28 mouse cellular contexts compared by ENCODE assay signal in genomic region chr16:78441961-78442360, GRCm38 (mm10).
"Had no signal": no experiment of that assay in that cellular context is flagged by ENCODE, and none has a peak within 500 bp of the region (broad histone marks: within the 10 kb centered on the region; RNA-seq: fewer than 3 reads in every experiment).

No protein-coding gene starts in this region.

- H3K9ac ChIP-seq: heart, embryonic 12.5 days; hindbrain, embryonic 12.5 days; hindbrain, embryonic 14.5 days; intestine, embryonic 15.5 days; kidney, embryonic 15.5 days; limb, embryonic 12.5 days; liver, embryonic 13.5 days; liver, embryonic 15.5 days had no signal

- DNase-seq: gastrocnemius, adult 2 months; gastrocnemius, postnatal 10 days; gastrocnemius, postnatal 25 days; heart, adult 2 months; heart, postnatal 10 days; heart, postnatal 4 days; kidney, adult 18-20 months; kidney, adult 8-10 months; kidney, postnatal 14 days; kidney, postnatal 36 days; layer of hippocampus, postnatal 36 days; liver; liver, embryonic 13.5 days had no signal

- H3K27me3 ChIP-seq: heart, embryonic 12.5 days; hindbrain, embryonic 12.5 days; intestine, embryonic 15.5 days; kidney, embryonic 15.5 days; limb, embryonic 12.5 days; liver, embryonic 13.5 days; liver, embryonic 15.5 days had no signal

- H3K27ac ChIP-seq: gastrocnemius, adult 2 months; heart, adult 2 months; heart, embryonic 10.5 days; hindbrain, embryonic 10.5 days; hindbrain, embryonic 12.5 days; hindbrain, embryonic 14.5 days; intestine, embryonic 15.5 days; kidney, embryonic 15.5 days; kidney, postnatal 0 days; limb, embryonic 10.5 days; limb, embryonic 12.5 days; liver, embryonic 13.5 days; liver, embryonic 15.5 days had no signal

- H3K4me3 ChIP-seq: gastrocnemius, adult 2 months; heart, adult 2 months; heart, embryonic 10.5 days; heart, embryonic 12.5 days; hindbrain, embryonic 10.5 days; hindbrain, embryonic 12.5 days; intestine, embryonic 15.5 days; kidney, embryonic 15.5 days; limb, embryonic 10.5 days; limb, embryonic 12.5 days; liver, embryonic 13.5 days; liver, embryonic 15.5 days had no signal

- H3K4me1 ChIP-seq: heart, embryonic 10.5 days; heart, embryonic 12.5 days; hindbrain, embryonic 10.5 days; hindbrain, embryonic 12.5 days; intestine, embryonic 15.5 days; kidney, embryonic 15.5 days; limb, embryonic 10.5 days; limb, embryonic 12.5 days; liver, embryonic 13.5 days; liver, embryonic 15.5 days had no signal

- ATAC-seq: hindbrain, embryonic 16.5 days; inflammation-experienced regulatory T-cells, adult 6 months; intestine, embryonic 15.5 days; intestine, postnatal 0 days had no signal

- H3K36me3 ChIP-seq: heart, embryonic 10.5 days; heart, embryonic 12.5 days; hindbrain, embryonic 10.5 days; hindbrain, embryonic 12.5 days; intestine, embryonic 15.5 days; kidney, embryonic 15.5 days; limb, embryonic 10.5 days; limb, embryonic 12.5 days; liver, embryonic 13.5 days; liver, embryonic 15.5 days had no signal

- H3K4me2 ChIP-seq: heart, embryonic 12.5 days; hindbrain, embryonic 12.5 days; hindbrain, embryonic 14.5 days; intestine, embryonic 15.5 days; kidney, embryonic 15.5 days; limb, embryonic 12.5 days; liver, embryonic 11.5 days; liver, embryonic 13.5 days; liver, embryonic 15.5 days had no signal

- H3K9me3 ChIP-seq: heart, embryonic 10.5 days; hindbrain, embryonic 12.5 days; intestine, embryonic 15.5 days; kidney, embryonic 15.5 days; limb, embryonic 10.5 days; liver, embryonic 15.5 days had no signal
